Mouse (Mus musculus) kidney, embryonic 16.5 days (tissue): ENCODE measurements around the gene Arrdc5. TPM values are rescaled to one million over a fixed set of nuclear protein-coding genes. Genes with fewer than 3 reads are reported as not detected.

Experiments used
- ATAC-seq: fragments of 200-750 bp; cut with Nextera tagmentation; 2 replicates; pipeline ENCODE4 v1.8.0; 2017; ENCODE audit warnings: moderate TSS enrichment; ENCODE audit not compliant: low FRiP score, low TSS enrichment
- H3K27ac ChIP-seq: fragments of 300-500 bp; sonication (generic); 2 replicates; pipeline ENCODE4 v1.5.1; 2014; ENCODE audit warnings: low read length
- H3K27me3 ChIP-seq: fragments of 300-500 bp; sonication (generic); 2 replicates; pipeline ENCODE4 v1.6.1; 2014; ENCODE audit warnings: low read length, control low read depth, mixed read lengths; ENCODE audit not compliant: insufficient read depth
- H3K36me3 ChIP-seq: fragments of 300-500 bp; sonication (generic); 2 replicates; pipeline ENCODE4 v1.6.1; 2014; ENCODE audit warnings: low read length, control low read depth, mixed read lengths; ENCODE audit not compliant: insufficient read depth
- H3K4me1 ChIP-seq: fragments of 300-500 bp; sonication (generic); 2 replicates; pipeline ENCODE4 v1.6.1; 2014; ENCODE audit warnings: low read length, control low read depth, mixed read lengths; ENCODE audit not compliant: insufficient read depth
- H3K4me2 ChIP-seq: fragments of 300-500 bp; sonication (generic); replicated peaks from 2 replicates; pipeline ENCODE4 v1.6.1; 2014; ENCODE audit warnings: low read depth, low read length
- H3K4me3 ChIP-seq: fragments of 300-500 bp; sonication (generic); 2 replicates; pipeline ENCODE4 v1.5.1; 2014; ENCODE audit warnings: mild to moderate bottlenecking, low read length
- H3K9ac ChIP-seq: fragments of 300-500 bp; sonication (generic); replicated peaks from 2 replicates; pipeline ENCODE4 v1.6.1; 2014; ENCODE audit warnings: low read length
- H3K9me3 ChIP-seq: fragments of 300-500 bp; sonication (generic); 2 replicates; pipeline ENCODE4 v1.6.1; 2016; ENCODE audit warnings: low read length, control low read depth
- WGBS: fragments of 180-500 bp; shearing (Covaris S2); extraction: QIAGEN DNeasy Blood & Tissue Kit; methylation state at CpG from one replicate; pipeline ENCODE4 v1.1.7; 2014; 5-methylcytosine and 5-hydroxymethylcytosine counted together
- polyA plus RNA-seq: library from polyadenylated mRNA; unstranded; fragments of >200 nt; fragmentation: Nextera tagmentation; extraction: Ambion mirVana; gene quantifications from 2 replicates; pipeline ENCODE4 v1.2.1, GENCODE M21; 2015

The Arrdc5 gene
- polyA plus RNA-seq, 1 experiment from 2014 or later: not detected

- no peaks in the 10 kb centered on the region for H3K36me3 ChIP-seq
- H3K4me2 ChIP-seq: no peak overlapping the region
- H3K9ac ChIP-seq: no peak overlapping the region
- 64% methylated on average over 7 of the region's 7 CpGs for WGBS
- H3K27me3 ChIP-seq: peaks cover 8% of the 10 kb centered on the region
- no peak overlapping the region for H3K4me3 ChIP-seq
- H3K4me1 ChIP-seq: no peaks in the 10 kb centered on the region
- H3K27ac ChIP-seq: no peak overlapping the region
- ATAC-seq: no peak
- no peaks in the 10 kb centered on the region for H3K9me3 ChIP-seq
Observed at GRCm38 (mm10) chr17:56245608-56246007, 54.5 kb downstream of the Arrdc5 start.

Other genes starting within 250 kb of the Arrdc5 start
- 46.2 and 47.2 TPM in 2 replicates for gene Ubxn6, start 225.3 kb downstream of the Arrdc5 start, polyA plus RNA-seq
- gene Hdgfl2, start 220.7 kb downstream of the Arrdc5 start, polyA plus RNA-seq: 129 and 141 TPM in 2 replicates
- gene Plin4, start 190.5 kb downstream of the Arrdc5 start, polyA plus RNA-seq: 0.18 and 0.32 TPM in 2 replicates
- 1.6 and 2.6 TPM in 2 replicates for gene Plin5, start 182.7 kb downstream of the Arrdc5 start, polyA plus RNA-seq
- 0.62 and 0.69 TPM in 2 replicates for gene Lrg1, start 178.3 kb downstream of the Arrdc5 start, polyA plus RNA-seq
- gene Sema6b, start 159.9 kb downstream of the Arrdc5 start, polyA plus RNA-seq: 1.1 TPM in 2 replicates
- 12.2 and 13.2 TPM in 2 replicates for gene Tnfaip8l1, start 137.8 kb downstream of the Arrdc5 start, polyA plus RNA-seq
- 102 and 109 TPM in 2 replicates for gene Mydgf, start 116.4 kb downstream of the Arrdc5 start, polyA plus RNA-seq
- 45.0 and 46.2 TPM in 2 replicates for gene Dpp9, start 81.4 kb downstream of the Arrdc5 start, polyA plus RNA-seq
- 14.6 and 15.8 TPM in 2 replicates for gene Fem1a, start 43.5 kb downstream of the Arrdc5 start, polyA plus RNA-seq
- gene Ticam1, start 23.5 kb downstream of the Arrdc5 start, polyA plus RNA-seq: 7.3 and 10.3 TPM in 2 replicates
- 87.5 and 106 TPM in 2 replicates for gene Plin3, start 7.4 kb downstream of the Arrdc5 start, polyA plus RNA-seq
- gene Uhrf1, start 3.0 kb upstream of the Arrdc5 start, polyA plus RNA-seq: 170 and 179 TPM in 2 replicates
- gene Kdm4b, start 25.8 kb upstream of the Arrdc5 start, polyA plus RNA-seq: 37.7 and 39.1 TPM in 2 replicates
- gene Ptprs, start 176.2 kb upstream of the Arrdc5 start, polyA plus RNA-seq: 76.1 and 87.2 TPM in 2 replicates
- gene Znrf4, start 212.1 kb upstream of the Arrdc5 start, polyA plus RNA-seq: not detected in 2 replicates